Mouse (Mus musculus): ENCODE data around the gene Gm10553.
"Not testable (repeated sequence)": the region's sequence is repeated elsewhere in the genome, so short reads cannot be mapped to it uniquely, and the experiment has no call there.

Gene Gm10553

DNA sequence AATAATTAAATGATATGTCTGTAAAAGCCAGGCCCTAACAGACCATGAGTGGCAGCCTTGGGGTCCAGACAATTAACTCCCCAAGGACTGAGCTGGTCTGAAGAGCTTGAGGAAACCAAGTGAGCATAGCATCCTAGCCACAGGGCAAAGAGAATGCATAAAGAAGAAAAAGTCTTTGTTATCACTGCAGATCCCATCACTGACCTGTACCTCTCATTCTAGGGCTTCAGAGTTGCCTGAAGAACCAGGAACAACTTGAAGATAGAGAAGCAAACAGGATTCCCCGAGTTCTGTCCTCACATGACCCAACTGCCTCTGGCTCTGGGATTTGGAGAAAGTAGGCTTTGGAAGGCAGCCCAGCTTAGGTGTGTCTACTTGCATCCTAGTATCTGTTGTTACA lies at the start of gene Gm10553:
TSS of gene Gm10553 (plus strand) at position 301 of the 400 bp plus-strand sequence.
- not testable (repeated sequence) for DNase-seq (ENCODE audit: low spot score)

DNA sequence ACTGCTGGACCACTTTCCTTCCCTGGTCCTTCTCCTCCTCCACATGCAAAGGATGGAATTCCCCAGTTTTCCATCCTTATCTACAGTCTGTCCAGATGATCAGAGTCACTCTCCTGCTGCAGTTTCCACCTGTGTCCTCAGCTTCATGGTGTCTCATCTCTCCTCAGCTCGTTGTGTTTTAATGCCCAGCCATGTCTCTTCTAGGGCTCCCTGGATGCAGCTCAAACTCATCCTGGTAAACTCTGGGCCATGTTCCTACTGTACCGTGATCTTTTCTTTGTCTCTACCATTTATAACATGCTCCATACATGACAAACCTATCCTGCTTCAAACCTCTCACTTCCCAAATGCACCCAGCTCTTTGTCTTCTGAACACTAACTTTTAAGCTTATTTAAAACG lies 28.3 kb upstream of the Gm10553 start:
- DNase-seq (ENCODE audit: low spot score), result not testable (repeated sequence)

DNA sequence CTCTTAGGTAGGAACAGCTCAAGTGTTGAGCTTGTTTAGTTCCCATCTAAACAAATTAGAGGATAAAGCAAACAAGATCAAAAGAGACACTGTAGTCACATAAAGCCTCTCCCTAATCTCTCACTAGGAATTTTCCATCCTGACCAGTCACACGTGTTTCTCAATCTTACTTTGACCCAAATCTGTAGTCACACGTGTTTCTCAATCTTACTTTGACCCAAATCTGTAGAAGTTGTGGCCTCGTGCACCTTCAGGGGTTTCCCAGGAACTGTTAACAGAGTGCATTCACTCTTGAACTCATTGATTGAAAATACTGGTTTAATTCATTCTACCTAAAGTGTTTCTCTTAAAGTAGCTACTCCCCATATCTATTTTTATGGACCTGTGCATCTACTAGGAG lies 26.9 kb upstream of the Gm10553 start:
- not testable (repeated sequence) for DNase-seq (ENCODE audit: low spot score)

DNA sequence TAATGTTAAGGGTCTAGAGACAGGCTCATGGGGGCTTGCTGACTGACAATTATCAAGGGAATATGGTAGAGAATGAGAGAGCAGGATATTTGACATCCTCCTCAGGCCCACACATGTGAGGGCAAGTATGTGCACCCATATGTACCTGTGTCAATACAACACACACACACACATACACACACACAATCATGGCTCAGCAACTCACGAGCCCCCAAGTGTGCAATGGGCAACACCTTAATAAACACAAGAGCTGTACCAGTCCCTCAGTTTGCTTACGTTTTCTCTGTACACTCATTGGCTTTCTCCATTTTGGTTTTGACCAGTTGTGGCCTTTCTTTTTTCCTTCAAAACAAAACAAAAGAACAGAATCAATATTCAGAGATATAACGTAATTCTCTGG lies 15.2 kb upstream of the Gm10553 start:
- not testable (repeated sequence) for DNase-seq (ENCODE audit: low spot score)

DNA sequence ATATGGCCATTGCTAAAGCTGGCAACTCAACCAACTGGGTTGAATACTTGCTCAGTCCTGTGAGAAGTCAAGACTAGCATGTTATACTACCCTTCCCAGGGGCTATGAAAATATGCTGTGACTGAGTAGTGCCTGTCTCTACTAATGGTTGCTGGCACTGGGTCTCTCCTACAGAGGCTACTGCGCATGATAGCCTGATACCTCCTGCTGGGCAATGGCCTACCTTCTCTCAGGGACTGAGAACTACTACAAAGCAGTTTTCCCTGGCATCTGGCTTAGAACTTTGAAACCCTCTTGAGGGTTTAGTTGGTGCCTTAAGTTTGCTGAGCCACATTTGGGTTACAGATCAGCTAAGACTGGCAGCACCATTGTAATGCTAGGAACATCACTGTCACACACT lies 13.8 kb upstream of the Gm10553 start:
- DNase-seq (ENCODE audit: low spot score), result not testable (repeated sequence)

DNA sequence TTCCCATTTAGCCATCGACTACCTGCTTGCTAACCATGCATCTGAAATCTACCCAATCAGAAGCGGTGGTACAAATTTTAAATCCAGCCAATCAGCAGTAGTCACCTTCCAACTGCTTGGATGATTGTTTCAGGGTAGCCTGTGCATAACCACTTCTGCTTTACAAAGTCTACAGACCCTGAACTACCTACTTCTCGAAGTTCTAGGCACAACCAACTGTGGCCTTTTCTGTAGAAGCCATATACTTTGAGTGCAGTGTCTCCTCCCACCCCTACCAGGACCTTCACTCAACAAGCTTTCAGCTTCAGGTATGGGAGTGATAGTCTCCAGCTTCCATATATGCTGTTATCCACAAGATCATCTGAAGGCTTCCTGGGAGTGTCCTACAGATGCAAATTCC lies 7.8 kb upstream of the Gm10553 start:
- DNase-seq (ENCODE audit: low spot score), result not testable (repeated sequence)

DNA sequence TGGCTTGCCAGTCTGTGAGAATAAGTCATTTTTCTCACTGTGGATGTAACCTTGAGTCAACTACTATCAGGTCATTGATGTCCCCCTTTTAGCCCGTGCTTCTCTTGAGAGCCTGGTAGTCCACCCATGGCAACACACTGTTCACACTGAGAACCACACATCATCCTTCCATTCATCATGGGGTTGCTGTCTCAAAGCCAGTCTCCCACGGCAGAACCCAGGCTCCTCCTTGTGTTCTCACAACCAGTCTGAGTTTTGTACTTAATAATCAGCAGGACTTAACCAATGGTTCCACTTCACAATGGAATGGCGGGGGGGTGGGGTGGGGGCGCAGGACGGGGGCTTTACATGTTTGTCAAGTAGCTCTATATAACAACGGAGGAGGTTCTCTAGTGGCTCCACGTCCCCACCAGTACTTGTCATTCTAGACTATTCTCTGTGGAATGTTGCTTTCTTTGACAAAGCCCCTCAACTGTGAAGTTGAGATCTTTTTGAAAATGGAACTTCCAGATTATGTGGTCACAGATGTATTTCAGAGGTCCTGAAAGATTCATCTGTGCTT lies 6.9 kb upstream of the Gm10553 start:
- not testable (repeated sequence) for DNase-seq (ENCODE audit: low spot score)

DNA sequence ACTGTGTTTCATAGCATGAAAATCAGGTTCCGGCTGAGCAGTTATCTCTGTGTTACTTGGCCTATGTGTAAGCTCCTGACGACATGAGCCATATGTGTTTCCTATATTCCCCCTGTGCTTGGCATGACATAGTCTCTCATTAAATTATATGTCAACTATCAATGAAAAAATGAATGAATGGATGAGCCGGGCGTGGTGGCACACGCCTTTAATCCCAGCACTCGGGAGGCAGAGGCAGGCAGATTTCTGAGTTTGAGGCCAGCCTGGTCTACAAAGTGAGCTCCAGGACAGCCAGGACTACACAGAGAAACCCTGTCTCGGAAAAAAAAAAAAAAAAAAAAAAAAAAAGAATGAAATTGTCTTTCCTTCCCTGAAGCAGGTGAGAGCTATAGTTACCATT lies 883 bp upstream of the Gm10553 start:
- DNase-seq (ENCODE audit: low spot score), result not testable (repeated sequence)

DNA sequence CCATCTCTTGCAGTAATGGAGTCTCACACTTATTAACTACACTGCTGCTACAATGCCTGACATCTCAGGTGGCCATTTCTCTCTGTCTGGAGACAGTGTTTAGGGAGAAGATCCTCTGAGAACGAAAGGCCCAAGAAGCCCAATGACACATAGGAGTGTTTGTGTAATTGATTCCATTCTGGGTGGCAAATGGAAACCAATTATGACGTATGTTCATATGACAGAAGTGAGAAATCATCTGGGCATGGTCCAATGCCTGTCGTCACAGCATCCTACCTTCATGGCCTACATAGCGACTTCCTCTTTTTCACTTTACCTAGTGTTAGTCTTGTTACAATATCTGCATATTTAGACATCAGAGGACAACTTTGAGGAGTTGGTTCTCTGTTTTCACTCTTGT lies 1.8 kb downstream of the Gm10553 start:
- not testable (repeated sequence) for DNase-seq (ENCODE audit: low spot score)

DNA sequence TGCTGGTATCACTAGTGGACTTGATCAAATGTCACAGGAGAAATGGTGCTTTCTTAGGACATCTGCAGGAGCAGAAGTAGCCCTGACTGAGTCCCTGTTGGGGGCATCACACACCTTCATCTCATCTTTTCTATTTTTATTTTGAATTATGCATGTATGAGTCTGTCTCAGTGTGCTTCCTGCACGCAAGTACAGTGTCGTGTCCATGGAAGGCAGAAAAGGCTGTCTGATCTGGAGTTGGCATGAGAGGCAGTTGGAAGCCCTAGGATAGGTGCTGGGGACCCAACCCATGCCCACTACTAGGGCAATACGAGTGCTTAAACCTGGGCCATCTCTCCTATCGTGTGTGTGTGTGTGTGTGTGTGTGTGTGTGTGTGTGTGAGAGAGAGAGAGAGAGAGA lies 5.4 kb downstream of the Gm10553 start:
- DNase-seq (ENCODE audit: low spot score), result not testable (repeated sequence)

DNA sequence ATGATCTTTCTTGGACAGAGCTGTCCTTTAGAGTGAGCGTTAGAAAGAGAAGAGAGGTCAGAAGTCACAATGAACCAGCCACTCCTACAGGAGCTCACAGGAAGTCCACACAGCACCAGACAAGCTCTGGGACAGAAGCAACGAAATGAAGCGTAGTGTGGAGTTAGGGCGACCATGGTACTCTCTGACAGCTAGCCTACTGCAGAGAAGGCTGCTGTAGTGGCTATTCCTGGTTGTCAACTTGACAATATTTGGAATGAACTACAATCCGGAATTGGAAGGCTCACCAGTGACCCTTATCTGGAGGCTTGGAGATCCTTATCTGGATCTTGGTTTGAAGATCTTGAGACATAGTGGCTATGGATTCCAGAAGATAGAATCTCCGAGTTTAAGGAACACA lies 6.0 kb downstream of the Gm10553 start:
- DNase-seq (ENCODE audit: low spot score), result not testable (repeated sequence)

DNA sequence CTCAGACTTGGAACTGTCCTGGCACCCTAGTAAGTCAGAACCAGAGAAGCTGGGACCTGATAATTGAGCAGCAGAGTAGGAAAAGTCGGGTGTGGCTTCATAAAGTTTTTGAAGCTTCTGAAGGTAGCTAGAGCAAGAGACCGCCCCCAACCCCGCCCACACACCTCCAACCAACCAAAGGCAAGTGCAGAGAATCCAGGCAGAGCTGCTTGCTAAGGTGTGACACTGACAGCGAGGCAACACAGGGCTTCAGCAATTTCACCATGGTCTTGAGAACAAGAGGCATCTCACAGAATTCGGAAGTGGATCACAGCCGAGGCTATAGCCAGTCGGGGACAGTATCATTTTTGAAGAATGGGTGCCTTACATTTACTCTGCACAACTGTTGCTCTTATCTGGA lies 9.8 kb downstream of the Gm10553 start, which contains the start of gene A530032D15Rik:
TSS of gene A530032D15Rik (minus strand) at position 101 of the 400 bp plus-strand sequence.
- DNase-seq (ENCODE audit: low spot score), result not testable (repeated sequence)

DNA sequence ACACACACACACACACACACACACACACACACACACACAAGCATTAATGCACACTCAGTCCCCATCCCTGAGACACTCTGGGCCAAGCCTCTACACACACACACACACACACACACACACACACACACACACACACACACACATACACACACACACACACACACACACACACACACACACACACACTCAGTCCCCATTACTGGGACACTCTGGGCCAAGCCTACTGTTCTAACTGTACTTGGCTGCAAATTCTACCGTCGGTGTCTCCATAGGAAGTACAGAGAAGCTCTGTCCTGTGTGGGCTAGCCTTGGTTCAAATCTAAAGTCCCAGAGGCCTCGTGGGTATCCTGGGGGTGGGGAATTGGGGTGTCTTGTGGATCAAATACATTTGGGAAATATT lies 10.9 kb downstream of the Gm10553 start:
- not testable (repeated sequence) for DNase-seq (ENCODE audit: low spot score)

DNA sequence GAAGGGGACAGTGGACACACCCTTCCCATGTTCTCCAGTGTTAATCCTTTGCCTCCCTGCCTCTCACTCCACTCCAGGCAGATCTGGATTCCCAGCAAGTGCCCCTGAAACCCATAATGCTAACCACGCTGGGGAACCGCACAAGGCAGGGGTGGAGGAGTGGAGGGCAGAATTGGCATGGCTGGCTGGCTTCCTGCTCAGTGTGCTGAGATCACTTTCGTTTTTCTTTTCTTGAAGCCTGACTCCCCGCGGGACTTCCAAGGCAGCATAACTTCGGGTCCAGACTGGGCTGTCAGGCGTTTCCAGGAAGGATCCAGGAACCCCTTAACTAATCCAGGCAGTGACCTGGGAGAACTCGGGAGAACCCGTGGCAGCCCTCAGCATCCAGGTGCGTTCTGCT lies 11.6 kb downstream of the Gm10553 start:
- not testable (repeated sequence) for DNase-seq (ENCODE audit: low spot score)

DNA sequence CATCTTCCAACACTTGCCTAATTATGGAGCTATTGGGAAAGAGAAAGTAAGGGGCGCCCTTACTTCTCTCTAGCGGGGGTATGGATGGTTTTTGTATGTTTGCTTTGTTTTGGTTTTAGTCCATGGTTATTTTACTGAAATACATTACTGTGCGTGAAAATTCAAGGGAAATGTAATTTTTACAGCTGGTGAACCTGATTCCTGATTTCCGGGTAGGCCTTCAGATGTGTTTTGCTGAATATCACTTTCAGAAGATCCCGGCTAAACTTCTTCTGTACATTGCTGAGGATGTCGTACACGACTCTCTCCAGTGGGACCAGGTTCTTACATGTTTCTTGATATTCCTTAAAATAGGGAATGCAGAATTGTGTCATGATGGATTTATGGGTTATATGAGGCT lies 12.3 kb downstream of the Gm10553 start:
- not testable (repeated sequence) for DNase-seq (ENCODE audit: low spot score)

DNA sequence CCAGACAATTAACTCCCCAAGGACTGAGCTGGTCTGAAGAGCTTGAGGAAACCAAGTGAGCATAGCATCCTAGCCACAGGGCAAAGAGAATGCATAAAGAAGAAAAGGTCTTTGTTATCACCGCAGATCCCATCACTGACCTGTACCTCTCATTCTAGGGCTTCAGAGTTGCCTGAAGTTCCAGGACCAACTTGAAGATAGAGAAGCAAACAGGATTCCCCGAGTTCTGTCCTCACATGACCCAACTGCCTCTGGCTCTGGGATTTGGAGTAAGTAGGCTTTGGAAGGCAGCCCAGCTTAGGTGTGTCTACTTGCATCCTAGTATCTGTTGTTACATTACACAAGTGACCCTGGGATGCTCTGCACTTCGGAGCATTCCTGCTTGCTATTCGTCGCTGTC lies 12.9 kb downstream of the Gm10553 start:
- not testable (repeated sequence) for DNase-seq (ENCODE audit: low spot score)

DNA sequence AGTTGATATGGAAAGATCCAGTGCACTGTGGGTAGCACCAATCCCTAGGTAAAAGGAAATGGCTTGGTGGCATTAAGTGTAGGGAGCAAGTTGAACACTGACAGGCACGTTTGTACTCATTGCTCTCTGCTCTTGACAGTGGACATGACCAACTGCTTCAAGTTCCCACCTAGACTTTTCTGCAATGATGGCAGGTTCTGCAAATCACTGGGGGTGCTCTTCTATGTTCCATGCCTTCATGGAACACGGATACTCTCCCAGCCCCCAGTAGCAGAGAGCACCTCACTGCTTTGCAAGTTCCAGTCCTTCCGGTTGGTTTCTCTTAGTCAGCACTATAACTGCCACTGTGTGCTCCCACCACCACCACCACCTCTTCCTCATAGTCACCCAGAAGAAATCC lies 14.1 kb downstream of the Gm10553 start:
- DNase-seq (ENCODE audit: low spot score), result not testable (repeated sequence)

DNA sequence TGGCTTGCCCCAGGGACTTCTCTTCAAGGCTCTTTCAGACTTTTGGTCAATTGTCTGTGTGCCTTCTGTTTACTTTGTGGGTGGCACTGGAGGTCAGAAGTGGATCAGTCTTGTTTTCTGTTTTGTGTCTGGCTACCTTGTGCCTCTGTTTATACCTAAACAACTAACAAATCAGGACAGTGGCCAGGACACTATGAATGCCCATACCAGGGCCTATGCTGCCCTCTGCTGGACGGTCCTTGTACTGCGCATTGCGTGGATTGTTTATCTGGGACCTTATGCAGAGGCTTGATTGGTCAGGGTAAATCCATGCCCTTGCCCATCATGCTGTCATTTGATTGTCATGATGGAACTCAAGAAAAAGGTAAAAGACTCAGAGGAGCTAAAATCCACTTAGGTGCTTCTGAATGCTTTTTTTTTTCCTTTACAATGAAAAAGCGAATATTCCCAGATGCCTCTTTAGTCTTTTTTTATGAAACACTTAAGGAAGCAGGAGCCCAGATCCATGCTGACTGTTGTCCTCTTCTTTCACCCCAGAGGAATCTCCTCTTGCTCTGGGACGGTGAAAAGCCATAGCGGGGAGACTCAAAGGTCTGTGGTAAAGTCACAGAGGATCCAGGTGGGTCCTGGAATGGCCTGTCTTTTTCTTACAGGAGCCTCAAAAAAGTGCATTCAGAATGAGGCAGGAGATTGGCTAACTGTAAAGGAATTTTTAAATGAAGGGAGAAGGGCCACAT lies 14.9 kb downstream of the Gm10553 start:
- DNase-seq (ENCODE audit: low spot score), result peak; percentile 40

DNA sequence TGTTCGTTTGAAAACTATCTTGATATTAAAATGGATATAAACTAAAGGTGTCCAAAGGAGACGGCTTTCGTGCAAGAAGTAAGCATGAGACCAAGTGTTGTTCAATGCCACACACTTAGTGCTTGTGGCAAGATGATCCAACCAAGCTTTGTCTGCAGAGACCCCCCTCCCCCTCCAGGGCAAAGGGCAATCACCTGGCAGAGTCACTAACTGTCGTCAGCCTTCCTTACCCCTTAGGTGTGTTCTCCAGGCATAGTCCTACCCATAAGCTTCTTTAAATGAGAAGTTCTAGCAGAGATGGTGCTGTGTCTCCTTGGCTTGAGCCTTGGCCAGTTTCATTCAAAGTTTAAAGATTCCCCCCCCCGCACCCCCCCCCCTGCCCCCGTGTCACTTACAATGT lies 17.6 kb downstream of the Gm10553 start:
- not testable (repeated sequence) for DNase-seq (ENCODE audit: low spot score)

DNA sequence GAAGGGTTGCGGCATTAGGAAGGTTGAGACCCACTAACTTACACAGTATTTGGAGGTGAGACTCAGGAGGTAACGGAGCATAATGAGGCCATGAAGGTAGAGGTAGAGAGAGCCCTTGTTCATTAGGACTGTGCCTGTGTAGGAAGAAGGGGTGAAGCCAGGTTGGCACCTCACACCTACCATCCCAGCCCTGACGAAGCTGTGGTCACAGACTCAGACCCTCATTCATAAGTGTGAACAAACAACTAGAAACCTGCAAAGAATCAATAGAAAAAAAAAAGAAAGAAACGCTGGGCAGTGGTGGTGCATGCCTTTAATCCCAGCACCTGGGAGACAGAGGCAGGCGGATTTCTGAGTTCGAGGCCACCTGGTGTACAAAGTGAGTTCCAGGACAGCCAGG lies 18.4 kb downstream of the Gm10553 start:
- DNase-seq (ENCODE audit: low spot score), result not testable (repeated sequence)

DNA sequence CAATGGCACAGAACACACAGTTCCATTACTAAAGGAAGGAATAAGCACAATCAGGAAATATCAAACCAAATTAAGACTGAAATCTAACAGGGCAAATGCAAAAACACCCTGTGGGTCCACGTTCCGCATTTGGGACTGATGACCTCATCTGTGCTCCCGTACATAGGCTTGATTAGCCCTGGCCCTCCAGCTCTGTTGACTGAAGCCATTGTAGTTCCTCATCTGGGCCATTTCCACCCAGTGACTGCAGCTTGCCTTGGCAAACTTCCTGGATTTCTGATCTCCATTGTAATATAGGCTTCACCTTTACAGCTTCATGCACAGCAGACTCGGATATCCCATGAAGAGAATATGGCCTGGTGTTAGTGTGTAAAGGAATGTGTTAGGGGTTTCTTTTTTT lies 21.9 kb downstream of the Gm10553 start:
- DNase-seq (ENCODE audit: low spot score), result not testable (repeated sequence)

DNA sequence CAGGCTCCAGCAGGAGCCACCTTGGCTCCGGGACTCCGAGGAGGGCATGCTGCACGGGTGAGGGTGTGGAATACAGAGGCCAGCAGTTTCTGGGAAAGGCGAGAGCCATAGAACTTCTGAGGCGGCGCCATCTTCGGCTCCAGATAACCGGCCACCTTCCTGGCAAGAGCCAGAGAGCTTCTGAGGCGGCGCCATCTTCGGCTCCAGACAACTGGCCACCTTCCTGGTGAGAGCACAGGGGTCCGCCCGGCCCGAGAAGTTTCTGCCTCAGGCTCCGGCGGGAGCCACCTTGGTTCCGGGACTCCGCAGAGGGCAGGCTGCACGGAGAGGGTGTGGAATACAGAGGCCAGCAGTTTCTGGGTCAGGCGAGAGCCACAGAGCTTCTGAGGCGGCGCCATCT lies 33.7 kb downstream of the Gm10553 start:
- DNase-seq (ENCODE audit: low spot score), result not testable (repeated sequence)

Data from layer of hippocampus, adult 9-10 months (tissue).